Mouse (Mus musculus) urinary bladder, postnatal 36 days (tissue): ENCODE results near the gene Gm21767.
"Not testable (repeated sequence)": the region's sequence is repeated elsewhere in the genome, so short reads cannot be mapped to it uniquely, and the experiment has no call there.

ENCODE experiments used
- DNase-seq, 2 experiments: peaks; one replicate each; pipeline ENCODE4 v3.0.0; 2022; ENCODE audit warnings: low spot score in 2 of 2, mixed read lengths in 1 of 2

Gene Gm21767

GRCm38 (mm10) chrY:13941438-13941837 lies at the start of gene Gm21767:
Gene Gm21767 (plus strand): TSS chrY:13941738.
- DNase-seq = not testable (repeated sequence)
